ENCODE assay signal across 15 mouse cellular contexts in the genomic region with DNA sequence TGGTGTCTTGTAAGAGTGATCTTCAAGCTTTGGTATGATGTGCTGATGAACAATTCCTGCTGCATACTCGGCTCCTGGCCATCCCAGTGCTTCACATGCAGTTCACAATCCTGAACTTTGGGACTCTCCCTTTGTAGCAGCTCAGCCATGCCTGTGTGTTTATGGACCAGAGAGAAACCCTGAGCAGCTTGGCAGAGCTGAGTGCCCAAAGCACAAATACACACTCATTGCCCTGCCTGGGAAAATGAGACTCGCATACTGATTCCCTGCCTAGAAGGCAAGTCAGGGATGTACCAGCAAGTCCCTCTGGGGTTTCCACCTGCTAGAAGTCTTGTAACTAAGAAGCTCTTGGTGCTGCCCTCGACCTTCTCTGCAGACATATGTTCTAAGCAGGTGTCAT.
"Had no signal": no experiment of that assay in that cellular context is flagged by ENCODE, and none has a peak within 500 bp of the region (broad histone marks: within the 10 kb centered on the region; RNA-seq: fewer than 3 reads in every experiment).

No protein-coding gene starts in this region.

- H3K4me2 ChIP-seq: kidney, embryonic 15.5 days; limb, embryonic 15.5 days; liver, embryonic 12.5 days; lung, embryonic 14.5 days; midbrain, embryonic 11.5 days; neural tube, embryonic 13.5 days; stomach, embryonic 15.5 days had no signal

- H3K27ac ChIP-seq: kidney, embryonic 15.5 days; limb, embryonic 15.5 days; liver, embryonic 12.5 days; neural tube, embryonic 13.5 days; stomach, embryonic 15.5 days had no signal

- H3K27me3 ChIP-seq: neural tube, embryonic 13.5 days had no signal

- H3K9me3 ChIP-seq: kidney, embryonic 15.5 days; limb, embryonic 15.5 days; liver, embryonic 12.5 days; neural tube, embryonic 13.5 days; stomach, embryonic 15.5 days had no signal

- H3K36me3 ChIP-seq: liver, embryonic 12.5 days had no signal

- H3K9ac ChIP-seq: kidney, embryonic 15.5 days; limb, embryonic 15.5 days; liver, embryonic 12.5 days; lung, embryonic 14.5 days; neural tube, embryonic 13.5 days; stomach, embryonic 15.5 days had no signal

- ATAC-seq: liver, embryonic 12.5 days had no signal

- H3K4me3 ChIP-seq: kidney, embryonic 15.5 days; limb, embryonic 15.5 days; liver, embryonic 12.5 days; neural tube, embryonic 13.5 days; stomach, embryonic 15.5 days had no signal

- DNase-seq: kidney, postnatal 25 days; layer of hippocampus, adult 9-11 months; layer of hippocampus, postnatal 36 days; lung, embryonic 14.5 days; lung, postnatal 10 days; lung, postnatal 4 days; right cerebral cortex, postnatal 14 days; thymus, adult 2 months; thymus, postnatal 25 days had no signal
